Mouse (Mus musculus): ENCODE results near the gene Noc3l. TPM values are rescaled to one million over a fixed set of nuclear protein-coding genes. Genes with fewer than 3 reads are reported as not detected.

Noc3l gene
- total and polyA plus RNA-seq, 3 experiments = 20.0 to 20.3 TPM; not detected in 1

DNA sequence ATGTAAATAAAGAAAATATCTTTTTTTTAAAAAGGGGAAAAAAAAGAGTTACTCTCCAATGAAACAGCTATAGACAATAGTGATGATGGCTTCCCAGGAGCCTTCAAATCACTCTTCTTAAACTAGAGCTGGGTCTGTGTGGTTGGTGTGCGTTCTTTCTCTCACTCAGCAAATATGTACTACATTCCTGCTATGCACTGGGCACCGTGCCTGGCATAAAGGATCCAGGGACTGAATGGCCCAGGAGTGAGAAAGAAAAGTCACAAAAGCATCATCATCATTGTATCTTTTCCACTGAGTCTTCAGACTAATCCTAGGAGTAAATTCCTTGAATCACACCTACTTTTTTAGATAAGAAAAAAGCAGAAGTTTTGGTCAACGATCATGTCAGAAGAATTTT lies 61.9 kb downstream of the Noc3l start:
- H3K27ac ChIP-seq (ENCODE audit: control insufficient read depth, low read depth, low read length) = no peak overlapping the region
- H3K4me3 ChIP-seq (ENCODE audit: control insufficient read depth in 1 of 2, insufficient read depth in 1 of 2, low read depth in 2 of 2, low read length in 2 of 2) = no peak overlapping the region
- H3K9me3 ChIP-seq (replicated peaks; ENCODE audit: insufficient read depth, low read length) = no peaks in the 10 kb centered on the region
- H3K27me3 ChIP-seq (ENCODE audit: control insufficient read depth in 1 of 2, insufficient read depth in 2 of 2, low read length in 2 of 2) = no peaks in the 10 kb centered on the region; a peak in 2 of 4 replicates
- no peaks in the 10 kb centered on the region for H3K4me1 ChIP-seq (ENCODE audit: control insufficient read depth in 1 of 2, insufficient read depth in 2 of 2, low read length in 2 of 2)
- no peaks in the 10 kb centered on the region for H3K79me2 ChIP-seq (ENCODE audit: control insufficient read depth, insufficient read depth, low read length, poor library complexity)
- TF ChIP-seq RCOR1 (IDR thresholded peaks at IDR 0.05; ENCODE audit: low read depth, low read length) (no peak), USF2 (IDR thresholded peaks at IDR 0.05; ENCODE audit: borderline replicate concordance in 1 of 2, insufficient read depth in 1 of 2, low read depth in 1 of 2, low read length in 2 of 2) (no peak), ZNF384 (IDR thresholded peaks at IDR 0.05; ENCODE audit: low read depth, low read length) (no peak), GATA1 (IDR thresholded peaks at IDR 0.05; ENCODE audit: low read depth, low read length) (no peak), MEF2A (IDR thresholded peaks at IDR 0.05; ENCODE audit: extremely low read depth, insufficient replicate concordance, low read depth, low read length, poor library complexity, severe bottlenecking) (no peak), HCFC1 (IDR thresholded peaks at IDR 0.05; ENCODE audit: low read depth, low read length) (no peak), E2F4 (IDR thresholded peaks at IDR 0.05; ENCODE audit: borderline replicate concordance, low read depth, low read length) (no peak), MAX (IDR thresholded peaks at IDR 0.05; ENCODE audit: low read length) (no peak), GABPA (IDR thresholded peaks at IDR 0.05; ENCODE audit: low read depth, low read length) (no peak), CTCF (IDR thresholded peaks at IDR 0.05 in 2 of 3, conservative IDR thresholded peaks at IDR 0.05 in 1 of 3; ENCODE audit: control insufficient read depth in 1 of 3, insufficient read depth in 1 of 3, low read depth in 2 of 3, low read length in 3 of 3, poor library complexity in 1 of 3, severe bottlenecking in 1 of 3) (no peak)
- no peak overlapping the region for H3K9ac ChIP-seq (ENCODE audit: control insufficient read depth, low read depth, low read length, poor library complexity, severe bottlenecking)
- no peaks in the 10 kb centered on the region for H3K36me3 ChIP-seq (ENCODE audit: control insufficient read depth in 1 of 2, insufficient read depth in 2 of 2, low read length in 2 of 2)
- no peak for DNase-seq (ENCODE audit: low read depth, low spot score)

GRCm38 (mm10) chr19:38750192-38750591 lies 68.8 kb downstream of the Noc3l start:
- no peak for DNase-seq (ENCODE audit: low read depth, low spot score)
- no peaks in the 10 kb centered on the region for H3K9me3 ChIP-seq (replicated peaks; ENCODE audit: insufficient read depth, low read length)

More at GRCm38 (mm10) chr19:38750192-38750591, 68.8 kb downstream of the Noc3l start:
- Histone ChIP-seq H3K36me3 (ENCODE audit: control insufficient read depth in 1 of 2, insufficient read depth in 2 of 2, low read length in 2 of 2) (no peaks in the 10 kb centered on the region), H3K27me3 (ENCODE audit: control insufficient read depth in 1 of 2, insufficient read depth in 2 of 2, low read length in 2 of 2) (peaks cover 2 to 6% of the 10 kb centered on the region in 2 experiments), H3K79me2 (ENCODE audit: control insufficient read depth, insufficient read depth, low read length, poor library complexity) (no peaks in the 10 kb centered on the region), H3K9ac (ENCODE audit: control insufficient read depth, low read depth, low read length, poor library complexity, severe bottlenecking) (no peak overlapping the region), H3K4me1 (ENCODE audit: control insufficient read depth in 1 of 2, insufficient read depth in 2 of 2, low read length in 2 of 2) (no peaks in the 10 kb centered on the region), H3K4me3 (ENCODE audit: control insufficient read depth in 1 of 2, insufficient read depth in 1 of 2, low read depth in 2 of 2, low read length in 2 of 2) (no peak overlapping the region), H3K27ac (ENCODE audit: control insufficient read depth, low read depth, low read length) (no peak overlapping the region)
- no peak; a peak in 1 of 6 replicates for TF ChIP-seq CTCF (IDR thresholded peaks at IDR 0.05 in 2 of 3, conservative IDR thresholded peaks at IDR 0.05 in 1 of 3; ENCODE audit: control insufficient read depth in 1 of 3, insufficient read depth in 1 of 3, low read depth in 2 of 3, low read length in 3 of 3, poor library complexity in 1 of 3, severe bottlenecking in 1 of 3)
- TF ChIP-seq GABPA (IDR thresholded peaks at IDR 0.05; ENCODE audit: low read depth, low read length) = no peak
- no peak for TF ChIP-seq MYB (IDR thresholded peaks at IDR 0.05; ENCODE audit: low read depth, low read length)
- no peak for TF ChIP-seq USF2 (IDR thresholded peaks at IDR 0.05; ENCODE audit: borderline replicate concordance in 1 of 2, insufficient read depth in 1 of 2, low read depth in 1 of 2, low read length in 2 of 2)
- TF ChIP-seq TCF12 (IDR thresholded peaks at IDR 0.05; ENCODE audit: low read depth, low read length) = no peak
- no peak for TF ChIP-seq MAZ (IDR thresholded peaks at IDR 0.05; ENCODE audit: low read depth, low read length)
- TF ChIP-seq MAX (IDR thresholded peaks at IDR 0.05; ENCODE audit: low read length) = no peak
- no peak for TF ChIP-seq SMC3 (IDR thresholded peaks at IDR 0.05; ENCODE audit: low read depth, low read length)
- TF ChIP-seq ZNF384 (IDR thresholded peaks at IDR 0.05; ENCODE audit: low read depth, low read length) = no peak
- TF ChIP-seq MEF2A (IDR thresholded peaks at IDR 0.05; ENCODE audit: extremely low read depth, insufficient replicate concordance, low read depth, low read length, poor library complexity, severe bottlenecking) = no peak
- TF ChIP-seq ETS1 (IDR thresholded peaks at IDR 0.05; ENCODE audit: low read depth, low read length) = no peak
- TF ChIP-seq HCFC1 (IDR thresholded peaks at IDR 0.05; ENCODE audit: low read depth, low read length) = no peak
- no peak for TF ChIP-seq JUND (IDR thresholded peaks at IDR 0.05; ENCODE audit: low read depth, low read length)
- TF ChIP-seq RCOR1 (IDR thresholded peaks at IDR 0.05; ENCODE audit: low read depth, low read length) = no peak
- TF ChIP-seq TBP (IDR thresholded peaks at IDR 0.05; ENCODE audit: low read depth, low read length) = no peak
- TF ChIP-seq MAFK (IDR thresholded peaks at IDR 0.05; ENCODE audit: borderline replicate concordance, low read depth, low read length) = no peak
- TF ChIP-seq SIN3A (IDR thresholded peaks at IDR 0.05; ENCODE audit: low read length) = no peak
- no peak for TF ChIP-seq BHLHE40 (IDR thresholded peaks at IDR 0.05; ENCODE audit: borderline replicate concordance, low read depth, low read length)
- TF ChIP-seq POLR2AphosphoS2 (IDR thresholded peaks at IDR 0.05; ENCODE audit: low read length) = no peak
